Mouse (Mus musculus) thymus, adult 18-20 months (tissue): ENCODE data around the gene Vmn1r181.
"Not testable (repeated sequence)": the region's sequence is repeated elsewhere in the genome, so short reads cannot be mapped to it uniquely, and the experiment has no call there.

Experiments used
- DNase-seq, 2 experiments: peaks; one replicate each; pipeline ENCODE4 v3.0.0; 2022; ENCODE audit warnings: mixed read lengths in 2 of 2

The Vmn1r181 gene

DNA sequence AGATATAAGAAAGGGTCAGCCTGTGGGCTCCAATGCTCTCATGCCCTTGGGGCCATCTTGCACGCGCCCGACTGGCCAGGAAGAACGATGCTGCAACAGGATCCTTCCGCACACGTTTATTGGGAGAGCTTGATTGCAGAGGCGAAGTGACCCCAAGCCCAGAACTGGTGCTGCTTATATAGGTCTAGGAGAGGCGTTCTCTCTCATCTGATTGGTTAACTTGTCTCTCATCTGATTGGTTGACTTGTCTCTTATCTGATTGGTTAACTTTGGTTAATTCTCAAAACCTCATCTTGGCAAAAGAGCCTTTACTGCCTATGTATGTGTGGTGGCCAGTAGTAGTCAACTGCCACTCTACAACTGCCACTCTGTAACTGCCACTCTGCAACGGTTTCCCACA lies at the start of gene Vmn1r181:
Vmn1r181 (plus strand) TSS at position 301 of the 400 bp plus-strand sequence.
- DNase-seq: not testable (repeated sequence)

- no peak for DNase-seq
Observed at GRCm38 (mm10) chr7:23926678-23927077, 47.7 kb upstream of the Vmn1r181 start, which contains the start of gene Vmn1r179. Gene Vmn1r179, plus strand, starts transcription at chr7:23926978.

GRCm38 (mm10) chr7:23950332-23950731 lies 24.1 kb upstream of the Vmn1r181 start, which contains the start of gene Vmn1r180:
Gene Vmn1r180, plus strand, starts transcription at chr7:23950632.
- no peak for DNase-seq

GRCm38 (mm10) chr7:23968044-23968443 lies 6.4 kb upstream of the Vmn1r181 start:
- not testable (repeated sequence) for DNase-seq

GRCm38 (mm10) chr7:24001391-24001790 lies 27.0 kb downstream of the Vmn1r181 start, which contains the start of gene V1rd19:
Gene V1rd19, plus strand, starts transcription at chr7:24001691.
- DNase-seq: no peak
